Mouse (Mus musculus) MN1 (cell line): ENCODE measurements around the gene Pacsin2.
"Not testable (repeated sequence)": the region's sequence is repeated elsewhere in the genome, so short reads cannot be mapped to it uniquely, and the experiment has no call there.

Source experiments
- DNase-seq: peaks from one replicate; pipeline ENCODE4 v3.0.0-alpha.2; 2016; ENCODE audit warnings: low spot score

Pacsin2 gene

DNA sequence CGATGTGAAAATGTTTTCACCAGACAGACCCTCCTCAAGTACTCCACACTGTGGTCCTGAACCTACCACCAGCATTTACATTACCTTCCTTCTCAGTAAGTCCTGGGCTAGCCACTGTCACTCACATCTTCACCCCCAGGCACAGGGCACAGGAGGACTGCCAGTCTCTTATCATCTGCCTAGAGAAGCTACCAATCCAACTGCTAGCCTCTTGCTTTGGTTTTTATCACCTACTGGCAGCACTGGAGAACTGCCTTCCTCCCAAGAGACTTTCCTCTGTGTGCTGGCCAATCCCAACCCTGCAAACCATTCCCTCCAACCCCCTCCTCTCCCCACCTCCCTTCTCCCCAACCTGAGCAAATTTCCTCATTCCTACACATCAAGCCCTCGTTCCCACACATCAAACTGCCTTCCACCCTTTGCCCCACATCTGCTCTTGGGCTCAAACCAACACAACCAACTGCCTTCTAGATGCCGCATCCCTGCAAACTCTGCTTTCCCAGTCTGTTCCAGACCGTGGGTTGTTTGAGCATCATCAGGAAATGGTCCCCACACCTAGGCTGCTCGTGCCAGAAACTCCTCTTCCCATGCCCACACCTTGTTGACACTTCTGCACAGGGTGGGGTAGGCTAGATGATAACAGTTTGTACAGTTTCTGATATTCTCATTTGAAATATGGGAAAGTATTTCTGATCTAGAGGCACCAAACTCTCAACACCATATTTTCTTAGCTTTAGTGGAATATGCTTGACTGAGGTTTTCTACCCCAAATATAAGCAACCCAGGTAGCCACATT is 40.6 kb downstream of the Pacsin2 start:
- DNase-seq, result no peak

DNA sequence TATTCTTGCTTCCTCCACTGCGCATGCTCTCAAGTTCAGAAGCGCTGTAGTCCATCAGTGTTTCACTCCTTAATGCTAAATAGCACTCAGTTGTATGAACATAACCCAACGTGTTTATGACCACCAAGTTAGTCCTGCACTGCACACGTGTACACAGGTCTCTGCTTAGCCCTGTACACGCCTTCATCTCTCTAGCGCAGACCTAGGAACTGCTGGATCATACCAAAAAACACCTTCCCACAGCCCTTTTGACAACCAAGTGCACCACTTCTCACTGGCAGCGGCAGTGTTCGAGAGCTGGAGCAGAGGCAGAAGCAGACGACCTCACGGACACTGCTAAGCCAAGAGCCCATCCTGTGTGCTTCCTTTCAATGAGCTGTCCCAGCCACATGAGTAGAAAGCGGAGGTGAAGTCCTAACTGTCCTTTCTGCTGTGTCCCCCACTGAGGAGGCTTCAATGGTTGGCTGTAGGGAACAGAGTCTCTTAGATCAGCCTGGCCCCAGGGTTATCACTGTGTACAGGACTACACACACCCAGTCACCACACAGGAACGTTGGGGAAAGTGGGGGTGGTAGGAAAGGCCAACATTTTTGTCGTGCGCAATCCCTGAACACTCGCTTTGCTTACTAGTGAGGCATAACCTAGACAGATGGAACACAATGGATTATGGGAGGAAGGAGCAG is 42.0 kb downstream of the Pacsin2 start:
- no peak for DNase-seq

- DNase-seq, result no peak
Measured at GRCm38 (mm10) chr15:83419562-83419961, 44.8 kb downstream of the Pacsin2 start.

DNA sequence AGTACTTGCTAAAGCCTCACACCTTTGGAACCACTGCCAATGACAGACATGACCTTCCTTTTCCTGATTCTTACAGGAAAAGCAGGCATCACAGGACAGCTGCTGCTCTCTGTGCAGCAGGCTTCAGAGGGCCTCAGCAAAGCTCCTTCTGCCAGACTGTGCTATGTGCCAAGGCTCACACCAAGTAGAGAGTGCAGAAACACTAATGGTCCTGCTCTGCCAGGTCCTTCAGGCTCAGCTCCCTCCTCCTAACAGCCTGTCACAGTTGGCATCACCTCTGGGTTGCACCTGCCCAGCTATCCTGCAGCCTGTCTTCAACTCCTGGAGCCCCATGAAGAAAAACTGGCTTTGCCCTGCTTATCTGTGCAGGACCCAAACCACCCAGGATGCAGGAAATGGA is 45.7 kb downstream of the Pacsin2 start:
- DNase-seq, result no peak

- DNase-seq, result no peak
Measured at GRCm38 (mm10) chr15:83417916-83418315, 46.5 kb downstream of the Pacsin2 start.

DNA sequence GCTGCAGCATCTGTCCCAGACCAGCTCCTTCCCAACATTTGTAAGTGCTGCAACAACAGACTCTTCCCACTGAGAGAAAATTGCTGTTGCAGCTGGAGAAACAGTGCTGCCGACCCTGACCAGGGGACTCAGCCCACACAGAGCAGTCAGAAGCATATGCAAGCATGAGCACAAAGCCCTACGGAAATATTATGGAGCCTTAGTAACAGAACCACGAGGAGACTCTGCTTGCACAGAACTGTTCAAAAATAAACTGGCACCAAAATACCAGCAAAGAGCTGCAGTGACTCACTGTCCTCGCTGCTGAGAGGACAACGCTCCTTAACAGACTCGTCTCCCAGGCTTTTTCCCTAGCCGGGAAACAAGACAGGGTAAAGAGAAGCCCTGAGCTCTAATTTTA is 47.0 kb downstream of the Pacsin2 start:
- DNase-seq, result no peak

DNA sequence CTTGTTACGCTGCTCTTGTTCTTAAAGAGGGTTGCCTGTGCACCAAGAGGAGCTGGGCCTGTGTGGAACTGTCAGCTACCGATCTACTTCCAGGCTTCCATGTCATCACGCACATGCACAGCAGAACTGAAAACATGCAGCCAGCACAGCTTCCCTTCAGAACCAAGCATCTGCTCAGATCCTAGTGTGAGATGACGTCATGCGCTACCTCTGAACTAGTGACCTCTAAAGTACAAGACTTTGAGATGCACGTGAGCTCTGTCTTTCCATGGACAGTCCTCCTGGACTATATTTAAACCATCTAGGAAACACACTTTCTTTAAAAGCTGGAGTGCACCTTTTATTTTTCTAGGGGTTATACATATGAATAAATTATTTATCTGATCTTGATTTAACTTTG is 49.0 kb downstream of the Pacsin2 start:
- no peak for DNase-seq

DNA sequence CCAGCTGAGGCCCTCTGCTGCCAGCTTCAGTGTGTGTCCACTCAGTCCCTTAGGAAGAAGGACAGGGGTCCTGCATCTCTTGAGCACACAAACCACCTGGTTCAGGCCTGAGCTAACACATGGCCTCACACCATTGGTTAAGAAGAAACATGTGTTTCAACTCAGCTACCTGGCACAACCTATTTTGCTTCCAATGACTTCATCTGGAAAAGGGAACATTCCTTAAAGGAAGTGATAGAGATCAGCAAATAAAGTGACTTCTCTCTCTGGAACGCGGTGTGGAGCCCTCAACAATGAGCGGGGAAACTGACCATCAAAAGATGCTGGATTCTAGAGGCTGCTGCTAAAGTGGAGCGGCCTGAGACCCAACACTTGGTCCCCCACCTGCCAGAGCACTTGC is 52.8 kb downstream of the Pacsin2 start:
- DNase-seq, result no peak

DNA sequence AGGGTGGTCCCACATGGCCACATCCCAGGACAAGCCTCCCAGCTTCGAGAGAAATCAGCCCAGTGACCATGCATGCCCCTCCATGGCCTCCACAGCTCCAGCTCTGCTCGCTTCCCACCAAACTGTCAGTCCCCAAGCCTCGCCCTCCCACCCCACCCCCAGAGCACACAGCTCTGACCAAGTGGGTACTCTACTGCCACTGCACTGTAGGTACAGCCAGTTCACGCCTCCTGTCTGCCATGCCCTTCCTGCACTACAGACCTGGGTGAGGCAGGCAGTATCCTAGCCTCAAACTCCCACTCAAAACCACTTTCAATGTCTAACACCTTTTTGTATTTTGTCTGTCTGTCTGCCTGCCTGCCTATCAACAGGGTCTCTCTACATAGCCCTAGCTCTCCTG is 53.7 kb downstream of the Pacsin2 start:
- no peak for DNase-seq

- no peak for DNase-seq
Measured at GRCm38 (mm10) chr15:83410270-83410669, 54.1 kb downstream of the Pacsin2 start.

- no peak for DNase-seq
Measured at GRCm38 (mm10) chr15:83408692-83409442, 55.5 kb downstream of the Pacsin2 start.

DNA sequence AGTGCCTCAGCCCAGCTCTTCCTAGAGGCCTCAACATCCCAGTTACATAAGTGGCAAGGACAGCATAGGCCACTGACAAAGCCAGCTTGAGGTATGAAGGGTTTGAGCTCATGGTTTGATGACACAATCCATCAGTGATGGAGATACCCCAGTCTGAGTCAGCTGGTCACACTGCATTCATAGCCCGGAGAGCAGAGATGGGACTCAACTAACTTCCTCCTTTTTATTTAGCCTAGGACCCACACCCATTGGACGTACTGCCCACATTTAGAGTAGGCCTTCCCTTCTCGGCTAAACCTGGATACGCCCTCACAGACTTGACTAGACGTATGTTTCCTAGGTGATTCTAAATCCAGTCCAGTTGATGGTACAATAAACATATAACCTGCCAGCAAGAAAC is 56.2 kb downstream of the Pacsin2 start:
- DNase-seq, result no peak

- DNase-seq, result no peak
Measured at GRCm38 (mm10) chr15:83407502-83407901, 56.9 kb downstream of the Pacsin2 start.

- not testable (repeated sequence) for DNase-seq
Measured at GRCm38 (mm10) chr15:83405866-83406265, 58.5 kb downstream of the Pacsin2 start.

- DNase-seq, result peak; percentile 69
Measured at GRCm38 (mm10) chr15:83404008-83404407, 60.4 kb downstream of the Pacsin2 start.

- no peak for DNase-seq
Measured at GRCm38 (mm10) chr15:83403016-83403415, 61.4 kb downstream of the Pacsin2 start.

DNA sequence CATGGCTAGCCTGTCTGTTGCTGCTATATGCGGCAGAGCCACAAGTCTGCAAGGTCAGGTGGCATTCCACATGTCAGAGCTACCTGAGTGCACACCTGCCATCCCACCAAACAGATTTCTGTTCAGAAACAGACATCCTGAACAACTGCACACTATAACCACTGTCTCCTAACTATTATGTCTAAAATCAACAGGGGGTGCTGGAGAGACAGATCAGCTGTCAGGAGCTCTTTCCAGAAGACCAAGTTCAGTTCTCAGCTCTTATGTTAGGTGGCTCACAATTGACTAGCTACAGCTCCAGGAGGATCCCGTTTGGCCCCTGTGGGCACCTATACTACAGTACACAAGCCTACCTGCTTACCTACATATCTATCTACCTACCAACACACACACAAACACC is 71.7 kb downstream of the Pacsin2 start:
- no peak for DNase-seq

DNA sequence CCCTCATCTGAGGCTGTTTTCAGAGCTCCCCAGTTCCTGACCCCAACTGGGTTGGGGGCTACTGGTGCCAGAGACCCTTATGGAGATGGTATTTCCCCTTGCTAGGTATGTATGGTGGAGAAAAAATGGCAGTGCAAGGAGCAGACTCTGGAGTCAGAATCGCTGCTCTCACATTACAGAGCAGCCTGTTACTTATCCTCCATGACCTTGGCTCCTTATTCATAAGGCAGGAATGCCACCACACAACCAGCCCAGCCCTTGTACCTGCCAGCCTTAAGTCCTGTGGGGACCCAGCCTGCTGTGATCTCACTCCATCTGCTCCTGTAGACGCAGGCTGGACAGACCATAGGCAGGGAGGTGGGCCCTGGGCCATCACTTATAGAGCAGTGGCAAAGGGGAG is 76.5 kb downstream of the Pacsin2 start:
- DNase-seq, result no peak

GRCm38 (mm10) chr15:83383633-83384032 is 80.8 kb downstream of the Pacsin2 start:
- no peak for DNase-seq

- no peak for DNase-seq
Measured at GRCm38 (mm10) chr15:83383136-83383535, 81.3 kb downstream of the Pacsin2 start.

- DNase-seq, result no peak
Measured at GRCm38 (mm10) chr15:83382467-83382866, 81.9 kb downstream of the Pacsin2 start.

DNA sequence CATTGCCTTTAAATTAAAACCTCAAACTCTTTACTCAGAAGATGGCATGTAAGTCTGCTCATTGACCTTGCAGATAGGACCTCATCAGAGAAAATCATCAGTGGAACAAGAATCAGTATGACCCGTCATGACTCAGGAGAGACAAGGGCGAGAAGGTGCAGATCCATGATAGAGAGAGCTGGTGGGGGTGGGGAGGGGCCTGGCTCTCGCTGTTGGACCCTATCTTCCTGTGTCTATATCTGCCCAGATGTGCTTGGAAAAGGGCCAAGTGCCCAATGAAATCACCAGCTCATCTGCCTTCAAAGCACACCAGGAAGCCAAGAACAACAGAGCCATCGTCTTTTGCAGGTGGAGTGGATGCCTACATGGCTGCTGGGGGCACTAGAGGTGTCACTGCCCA is 87.3 kb downstream of the Pacsin2 start:
- peak; percentile 42 for DNase-seq

DNA sequence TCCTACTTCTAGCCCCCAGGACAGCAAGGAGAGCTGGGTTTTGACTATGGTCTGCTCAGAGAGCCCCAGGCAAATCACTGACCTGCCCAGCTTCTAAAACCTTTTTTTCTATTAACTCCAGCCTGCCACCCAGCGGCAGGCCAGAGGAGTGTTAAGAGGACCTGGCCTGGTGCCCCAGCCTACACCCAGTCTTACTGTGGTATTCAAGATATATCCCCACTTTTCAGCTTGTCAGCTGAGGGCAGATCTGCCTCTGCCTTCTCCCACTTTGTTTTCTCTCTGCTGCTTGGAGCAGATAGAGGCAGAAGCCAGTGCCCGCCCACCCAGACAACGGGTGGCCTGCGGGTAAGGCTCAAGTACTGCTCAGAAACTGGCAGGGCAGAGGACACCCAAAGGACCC is 89.3 kb downstream of the Pacsin2 start:
- peak; percentile 79 for DNase-seq
